12 mouse cellular contexts compared by ENCODE assay signal in the genomic region with DNA sequence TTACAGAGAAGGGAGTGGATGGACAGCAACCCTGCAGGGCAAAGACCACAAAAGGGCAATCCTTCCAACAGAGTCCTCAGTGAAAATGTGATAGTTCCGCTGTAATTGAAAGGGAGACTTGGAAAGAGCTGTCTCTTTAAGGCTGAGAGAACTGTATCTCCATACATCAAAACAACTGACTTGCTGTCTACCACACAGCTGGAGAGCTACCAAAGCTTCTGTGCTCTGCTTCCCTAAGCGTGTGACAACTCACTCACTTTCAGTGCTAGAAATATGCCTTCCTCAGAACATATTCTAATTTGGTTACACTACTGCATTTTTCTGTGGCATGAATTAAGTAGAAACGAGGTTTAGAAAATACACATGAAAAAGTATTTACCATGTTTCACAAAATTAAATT. TPM values are rescaled to one million over a fixed set of nuclear protein-coding genes. Genes with fewer than 3 reads are reported as not detected.
DNase-seq lines count a peak whose midpoint lies in the region; ATAC-seq lines count a peak whose summit lies in the region.
"Had no signal": no experiment of that assay in that cellular context is flagged by ENCODE, and none has a peak within 500 bp of the region (broad histone marks: within the 10 kb centered on the region; RNA-seq: fewer than 3 reads in every experiment).

No protein-coding gene starts in this region.

- peak; percentile 97 for ATAC-seq in frontal cortex, adult (ENCODE audit: low TSS enrichment)
- no peak for ATAC-seq in limb, embryonic 13.5 days (ENCODE audit: low FRiP score, low read depth)
- 0 out of 2 replicates have a peak, but pooled peaks have one; percentile 5 for ATAC-seq in intestine, embryonic 14.5 days (replicated peaks; ENCODE audit: low FRiP score, low TSS enrichment, low read depth)
- ATAC-seq: inflammation-experienced regulatory T-cells, adult 6 months had no signal

- no peaks in the 10 kb centered on the region for H3K9me3 ChIP-seq in limb, embryonic 13.5 days
- H3K9me3 ChIP-seq in limb, embryonic 10.5 days (replicated peaks), result no peaks in the 10 kb centered on the region
- H3K9me3 ChIP-seq in intestine, embryonic 14.5 days (ENCODE audit: control insufficient read depth, low read length), result no peaks in the 10 kb centered on the region
- H3K9me3 ChIP-seq: megakaryocyte, embryonic 14.5 days had no signal

- H3K4me2 ChIP-seq in limb, embryonic 13.5 days (replicated peaks), result no peak overlapping the region
- no peak overlapping the region for H3K4me2 ChIP-seq in intestine, embryonic 14.5 days (ENCODE audit: low read length)

- peak overlapping the region; percentile 28; the same call in 1 of the 2 replicates for H3K27ac ChIP-seq in limb, embryonic 13.5 days
- no peak overlapping the region for H3K27ac ChIP-seq in limb, embryonic 10.5 days
- peak overlapping the region; percentile 80 for H3K27ac ChIP-seq in intestine, embryonic 14.5 days (ENCODE audit: low read depth)

- no peak for DNase-seq in frontal cortex, postnatal 10 days (ENCODE audit: low spot score in 2 of 2)
- DNase-seq in limb, embryonic 10.5 days (ENCODE audit: low spot score), result no peak
- DNase-seq in R1 (ENCODE audit: low read depth, low spot score), result peak; percentile 25
- no peak for DNase-seq in intestine, embryonic 14.5 days (ENCODE audit: low spot score)
- no peak for DNase-seq in spleen, adult 18-20 months
- DNase-seq in c-Kit-positive CD71-positive TER-119-positive erythroid progenitor cells, embryonic 14.5 days (ENCODE audit: low spot score), result no peak
- DNase-seq: gastrocnemius, postnatal 25 days; thymus, adult 18-20 months had no signal

- no peaks in the 10 kb centered on the region for H3K27me3 ChIP-seq in limb, embryonic 13.5 days
- H3K27me3 ChIP-seq in limb, embryonic 10.5 days (ENCODE audit: low read depth, poor library complexity, severe bottlenecking), result no peaks in the 10 kb centered on the region
- no peaks in the 10 kb centered on the region for H3K27me3 ChIP-seq in intestine, embryonic 14.5 days (replicated peaks; ENCODE audit: control insufficient read depth, insufficient read depth, low read length)
- H3K27me3 ChIP-seq: megakaryocyte, embryonic 14.5 days had no signal

- no peak overlapping the region for H3K9ac ChIP-seq in limb, embryonic 13.5 days
- no peak overlapping the region for H3K9ac ChIP-seq in intestine, embryonic 14.5 days (ENCODE audit: low read length)

- H3K4me1 ChIP-seq in limb, embryonic 13.5 days, result 0 out of 2 replicates have a peak, but pooled peaks cover 8% of the 10 kb centered on the region
- H3K4me1 ChIP-seq in limb, embryonic 10.5 days, result 0 out of 2 replicates have a peak, but pooled peaks cover 3% of the 10 kb centered on the region
- H3K4me1 ChIP-seq in intestine, embryonic 14.5 days (replicated peaks; ENCODE audit: control insufficient read depth, insufficient read depth, low read length), result peaks cover 12% of the 10 kb centered on the region

- peaks cover 21% of the 10 kb centered on the region for H3K36me3 ChIP-seq in limb, embryonic 13.5 days
- H3K36me3 ChIP-seq in limb, embryonic 10.5 days, result peaks cover 17% of the 10 kb centered on the region
- H3K36me3 ChIP-seq in intestine, embryonic 14.5 days (ENCODE audit: control insufficient read depth, insufficient read depth, low read length), result peaks cover 2% of the 10 kb centered on the region; the same call in 1 of the 2 replicates

- 69% methylated on average over 3 of the region's 3 CpGs for WGBS in limb, embryonic 13.5 days
- 71% methylated on average over 3 of the region's 3 CpGs for WGBS in limb, embryonic 10.5 days
- WGBS in intestine, embryonic 14.5 days, result 52% methylated on average over 3 of the region's 3 CpGs

- no peak overlapping the region for H3K4me3 ChIP-seq in limb, embryonic 13.5 days
- no peak overlapping the region for H3K4me3 ChIP-seq in limb, embryonic 10.5 days
- H3K4me3 ChIP-seq in intestine, embryonic 14.5 days (ENCODE audit: low read depth, low read length), result no peak overlapping the region
- H3K4me3 ChIP-seq: megakaryocyte, embryonic 14.5 days had no signal

RNA-seq across cellular contexts. Expression of a gene that starts 25.9 kb away (rescaled TPM):
- 60.4 and 66.1 TPM in 2 replicates for polyA plus RNA-seq in limb, embryonic 13.5 days (2015; fragmentation: Nextera tagmentation; extraction: Ambion mirVana)
- polyA plus RNA-seq in limb, embryonic 10.5 days (2016; fragmentation: Nextera tagmentation; extraction: Ambion mirVana), result 1.7 and 2.4 TPM in 2 replicates
- 38.7 and 45.9 TPM in 2 replicates for polyA plus RNA-seq in intestine, embryonic 14.5 days (2014; fragmentation: Nextera tagmentation; extraction: Ambion mirVana)

Comparison
In these comparisons a context has a peak if more than half of its experiments do, and no peak if none do; other contexts are left out.
1. RNA of a gene that starts 25.9 kb away (polyA plus RNA-seq): 60.4 to 66.1 TPM in limb, embryonic 13.5 days and 38.7 to 45.9 TPM in intestine, embryonic 14.5 days; 1.7 to 2.4 TPM in limb, embryonic 10.5 days; every median in the first group is over 10 times any median in the second.